Mouse (Mus musculus) spleen, adult 2 months (tissue): ENCODE results near the gene Cbl. TPM values are rescaled to one million over a fixed set of nuclear protein-coding genes. Genes with fewer than 3 reads are reported as not detected.

Experiments used
- DNase-seq, 2 experiments: peaks; one replicate each; pipeline versions ENCODE4 v3.0.0 to v3.0.0-alpha.2; 2012 to 2021; ENCODE audit warnings: low spot score in 2 of 2, low read depth in 1 of 2
- H3K27ac ChIP-seq: fragments of 200-500 bp; 2 replicates; pipeline ENCODE4 v1.5.1; 2012; ENCODE audit warnings: low read length, inconsistent platforms; ENCODE audit not compliant: insufficient read depth
- H3K27me3 ChIP-seq: fragments of 200-500 bp; 2 replicates; pipeline ENCODE4 v1.6.1; 2012; ENCODE audit warnings: mild to moderate bottlenecking, moderate library complexity, low read length, inconsistent platforms; ENCODE audit not compliant: control insufficient read depth, insufficient read depth
- H3K36me3 ChIP-seq: fragments of 200-500 bp; 2 replicates; pipeline ENCODE4 v1.6.1; 2012; ENCODE audit warnings: mild to moderate bottlenecking, low read length, inconsistent platforms; ENCODE audit not compliant: control insufficient read depth, insufficient read depth
- H3K4me1 ChIP-seq: fragments of 200-500 bp; 2 replicates; pipeline ENCODE4 v1.6.1; 2011; ENCODE audit warnings: inconsistent platforms; ENCODE audit not compliant: control insufficient read depth, insufficient read depth, insufficient read length
- H3K4me3 ChIP-seq: fragments of 200-500 bp; 2 replicates; pipeline ENCODE4 v1.5.1; 2011; ENCODE audit warnings: mild to moderate bottlenecking, inconsistent platforms; ENCODE audit not compliant: insufficient read depth, insufficient read length; ENCODE audit errors: extremely low read depth
- CTCF ChIP-seq: fragments of 200-500 bp; IDR thresholded peaks from 2 replicates; pipeline ENCODE4 v1.5.1; 2011; ENCODE audit warnings: mild to moderate bottlenecking, inconsistent platforms; ENCODE audit not compliant: insufficient read depth, insufficient read length, insufficient replicate concordance; ENCODE audit errors: extremely low read depth
- POLR2A ChIP-seq: fragments of 200-500 bp; IDR thresholded peaks from 2 replicates; pipeline ENCODE4 v1.6.1; 2011; ENCODE audit warnings: low read depth, low read length, inconsistent platforms
- WGBS: fragments of 180-500 bp; shearing (Covaris S2); methylation state at CpG from one replicate; pipeline ENCODE4 v1.1.7; 2018; 5-methylcytosine and 5-hydroxymethylcytosine counted together
- polyA plus RNA-seq: library from polyadenylated mRNA; depleted of rRNA; stranded (reverse); fragments of >200 nt; gene quantifications from 2 replicates; pipeline ENCODE4 v1.2.3, GENCODE M21; 2012

Cbl gene
- polyA plus RNA-seq, 1 experiment: 16.1 TPM

GRCm38 (mm10) chr9:44129633-44130032, 104.2 kb downstream of the Cbl start:
- Histone ChIP-seq H3K27ac (peak overlapping the region; percentile 50), H3K4me1 (peaks cover 13% of the 10 kb centered on the region; the same call in 1 of the 2 replicates), H3K36me3 (no peaks in the 10 kb centered on the region), H3K27me3 (peaks cover 6% of the 10 kb centered on the region), H3K4me3 (peak overlapping the region; percentile 52)
- no peak for DNase-seq
- TF ChIP-seq POLR2A: no peak
- TF ChIP-seq CTCF: no peak
- 13% methylated on average over 9 of the region's 9 CpGs for whole genome bisulfite sequencing

DNA sequence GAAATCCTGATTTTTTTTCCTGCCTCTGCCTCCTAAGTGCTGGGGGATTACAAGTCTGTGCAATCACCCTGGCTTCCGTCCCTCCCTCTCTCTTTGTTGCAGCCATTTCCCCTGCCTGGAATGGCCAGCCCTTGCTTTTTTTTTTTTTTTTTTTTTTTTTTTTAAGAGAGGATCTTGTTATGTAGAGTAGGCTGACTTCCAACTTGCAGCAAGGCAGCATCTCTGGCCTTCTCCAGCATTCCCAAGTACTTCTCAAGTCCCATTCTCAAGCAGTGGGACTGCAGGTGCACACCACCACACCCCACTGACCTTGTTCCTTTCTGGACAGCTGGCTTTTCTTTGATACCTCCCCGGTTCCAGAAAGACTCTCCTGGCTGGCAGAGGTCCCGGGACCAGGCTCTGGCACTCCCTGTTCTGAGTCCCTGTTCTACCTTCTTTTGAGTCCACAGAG, 106.5 kb downstream of the Cbl start:
- H3K4me1 ChIP-seq: peaks cover 13% of the 10 kb centered on the region; the same call in 1 of the 2 replicates
- TF ChIP-seq POLR2A: no peak
- no peak for TF ChIP-seq CTCF
- H3K4me3 ChIP-seq: no peak overlapping the region
- H3K27ac ChIP-seq: no peak overlapping the region
- DNase-seq: no peak
- H3K36me3 ChIP-seq: no peaks in the 10 kb centered on the region
- H3K27me3 ChIP-seq: no peaks in the 10 kb centered on the region
- WGBS: 78% methylated on average over 3 of the region's 3 CpGs

DNA sequence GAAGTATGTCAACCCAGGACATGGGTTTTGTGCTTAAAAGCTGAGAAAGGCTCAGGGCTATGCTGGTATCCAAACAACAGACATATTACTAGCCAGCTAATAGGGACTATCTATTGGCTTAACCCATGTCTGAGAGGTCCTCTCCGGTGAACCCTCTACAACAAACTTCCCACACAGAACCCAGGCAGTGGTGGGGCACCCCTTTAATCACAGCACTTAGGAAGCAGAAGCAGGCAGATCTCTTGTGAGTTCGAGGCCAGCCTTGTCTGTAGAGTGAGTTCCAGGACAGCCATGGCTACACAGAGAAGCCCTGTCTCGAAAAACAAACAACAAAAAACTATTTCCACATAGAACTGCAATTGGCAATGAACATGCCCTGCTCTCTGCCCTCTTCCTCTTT, 107.1 kb downstream of the Cbl start:
- Histone ChIP-seq H3K4me3 (no peak overlapping the region), H3K36me3 (no peaks in the 10 kb centered on the region), H3K4me1 (peaks cover 13% of the 10 kb centered on the region; the same call in 1 of the 2 replicates), H3K27me3 (no peaks in the 10 kb centered on the region), H3K27ac (no peak overlapping the region)
- WGBS: 71% methylated on average over 3 of the region's 3 CpGs
- TF ChIP-seq POLR2A (no peak), CTCF (no peak)
- no peak for DNase-seq

- Histone ChIP-seq H3K27me3 (no peaks in the 10 kb centered on the region), H3K36me3 (no peaks in the 10 kb centered on the region), H3K4me1 (peaks cover 10% of the 10 kb centered on the region; the same call in 1 of the 2 replicates), H3K27ac (no peak overlapping the region), H3K4me3 (no peak overlapping the region)
- DNase-seq: peak; percentile 65 to 80
- 41% methylated on average over 18 of the region's 18 CpGs for WGBS
- TF ChIP-seq CTCF: peak; percentile 83; the same call in 1 of the 2 replicates
- TF ChIP-seq POLR2A: no peak
Observed at GRCm38 (mm10) chr9:44125546-44126428, 108.1 kb downstream of the Cbl start.

- TF ChIP-seq CTCF (no peak), POLR2A (no peak)
- no peak overlapping the region for H3K27ac ChIP-seq
- no peak overlapping the region for H3K4me3 ChIP-seq
- DNase-seq: no peak
- H3K4me1 ChIP-seq: peaks cover 5% of the 10 kb centered on the region; the same call in 1 of the 2 replicates
- H3K27me3 ChIP-seq: no peaks in the 10 kb centered on the region
- H3K36me3 ChIP-seq: no peaks in the 10 kb centered on the region
- 76% methylated on average over 5 of the region's 5 CpGs for WGBS
Observed at GRCm38 (mm10) chr9:44125026-44125425, 108.8 kb downstream of the Cbl start.

- WGBS: 64% methylated on average over 6 of the region's 6 CpGs
- no peaks in the 10 kb centered on the region for H3K27me3 ChIP-seq
- TF ChIP-seq POLR2A: no peak
- TF ChIP-seq CTCF: peak; percentile 13; the same call in 1 of the 2 replicates
- H3K4me3 ChIP-seq: no peak overlapping the region
- H3K27ac ChIP-seq: no peak overlapping the region
- H3K4me1 ChIP-seq: no peaks in the 10 kb centered on the region; the same call in 1 of the 2 replicates
- no peak for DNase-seq
- H3K36me3 ChIP-seq: no peaks in the 10 kb centered on the region
Observed at GRCm38 (mm10) chr9:44124317-44124716, 109.5 kb downstream of the Cbl start.
